Mouse (Mus musculus) neural tube, embryonic 15.5 days (tissue): ENCODE results near the gene Acvr1c. TPM values are rescaled to one million over a fixed set of nuclear protein-coding genes. Genes with fewer than 3 reads are reported as not detected.

ENCODE experiments used
- ATAC-seq: fragments of 200-750 bp; cut with Nextera tagmentation; 2 replicates; pipeline ENCODE4 v1.8.0; 2017; ENCODE audit warnings: mild to moderate bottlenecking, moderate TSS enrichment, moderate library complexity; ENCODE audit not compliant: low FRiP score
- H3K27ac ChIP-seq: fragments of 300-500 bp; sonication (generic); replicated peaks from 2 replicates; pipeline ENCODE4 v1.5.1; 2015; ENCODE audit warnings: mild to moderate bottlenecking, inconsistent platforms
- H3K27me3 ChIP-seq: fragments of 300-500 bp; sonication (generic); replicated peaks from 2 replicates; pipeline ENCODE4 v1.6.1; 2015; ENCODE audit warnings: inconsistent platforms
- H3K36me3 ChIP-seq: fragments of 300-500 bp; sonication (generic); 2 replicates; pipeline ENCODE4 v1.6.1; 2015; ENCODE audit warnings: inconsistent platforms
- H3K4me1 ChIP-seq: fragments of 300-500 bp; sonication (generic); 2 replicates; pipeline ENCODE4 v1.6.1; 2015; ENCODE audit warnings: inconsistent platforms
- H3K4me2 ChIP-seq: fragments of 300-500 bp; sonication (generic); 2 replicates; pipeline ENCODE4 v1.6.1; 2015; ENCODE audit warnings: inconsistent platforms, mild to moderate bottlenecking, moderate library complexity
- H3K4me3 ChIP-seq: fragments of 300-500 bp; sonication (generic); replicated peaks from 2 replicates; pipeline ENCODE4 v1.5.1; 2015; ENCODE audit warnings: mild to moderate bottlenecking, inconsistent platforms
- H3K9ac ChIP-seq: fragments of 300-500 bp; sonication (generic); replicated peaks from 2 replicates; pipeline ENCODE4 v1.6.1; 2015; ENCODE audit warnings: mild to moderate bottlenecking, inconsistent platforms
- H3K9me3 ChIP-seq: fragments of 300-500 bp; sonication (generic); replicated peaks from 2 replicates; pipeline ENCODE4 v1.6.1; 2016; ENCODE audit warnings: inconsistent platforms
- WGBS: fragments of 180-500 bp; shearing (Covaris S2); methylation state at CpG from one replicate; pipeline ENCODE4 v1.1.7; 2015; ENCODE audit warnings: mixed read lengths; 5-methylcytosine and 5-hydroxymethylcytosine counted together
- polyA plus RNA-seq: library from polyadenylated mRNA; unstranded; fragments of >200 nt; fragmentation: Nextera tagmentation; extraction: Ambion mirVana; gene quantifications from 2 replicates; pipeline ENCODE4 v1.2.1, GENCODE M21; 2015

Acvr1c gene
- polyA plus RNA-seq, 1 experiment from 2014 or later: 0.36 TPM

- Histone ChIP-seq H3K4me3 (no peak overlapping the region), H3K9me3 (no peaks in the 10 kb centered on the region), H3K27me3 (no peaks in the 10 kb centered on the region), H3K27ac (no peak overlapping the region), H3K4me2 (no peak overlapping the region), H3K4me1 (no peaks in the 10 kb centered on the region), H3K36me3 (no peaks in the 10 kb centered on the region), H3K9ac (no peak overlapping the region)
- no peak for ATAC-seq
- 91% methylated on average over 5 of the region's 5 CpGs for whole genome bisulfite sequencing
Measured at GRCm38 (mm10) chr2:58279163-58279562, 78.5 kb downstream of the Acvr1c start.

GRCm38 (mm10) chr2:58276454-58276853 is 81.2 kb downstream of the Acvr1c start:
- no peaks in the 10 kb centered on the region for H3K36me3 ChIP-seq
- no peak overlapping the region for H3K4me3 ChIP-seq
- no peak for ATAC-seq
- WGBS: 90% methylated on average over 7 of the region's 7 CpGs
- H3K4me1 ChIP-seq: no peaks in the 10 kb centered on the region
- no peak overlapping the region for H3K27ac ChIP-seq
- no peak overlapping the region for H3K9ac ChIP-seq
- H3K4me2 ChIP-seq: no peak overlapping the region
- no peaks in the 10 kb centered on the region for H3K27me3 ChIP-seq
- H3K9me3 ChIP-seq: no peaks in the 10 kb centered on the region

DNA sequence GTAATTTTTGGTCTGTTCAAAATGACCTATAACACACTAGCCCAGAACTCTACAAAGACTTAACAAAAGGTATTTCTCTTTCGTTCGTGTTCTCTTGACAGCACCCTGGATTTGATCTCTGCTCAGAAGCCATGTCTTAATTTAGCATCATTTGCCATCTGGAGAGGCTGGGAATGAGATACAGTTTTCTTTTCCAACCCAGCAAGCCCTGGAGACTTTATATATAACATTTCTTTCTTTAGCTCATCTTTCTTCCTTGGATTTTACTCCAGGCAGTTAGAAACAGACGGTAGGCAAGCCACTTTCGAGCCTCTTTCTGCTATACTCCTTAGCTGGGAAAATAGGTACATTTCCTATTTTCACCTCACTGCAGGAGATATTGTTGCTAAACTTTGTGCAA is 117.1 kb downstream of the Acvr1c start:
- Histone ChIP-seq H3K36me3 (no peaks in the 10 kb centered on the region), H3K4me2 (no peak overlapping the region), H3K4me3 (no peak overlapping the region), H3K4me1 (no peaks in the 10 kb centered on the region), H3K27me3 (no peaks in the 10 kb centered on the region), H3K9me3 (no peaks in the 10 kb centered on the region), H3K27ac (no peak overlapping the region), H3K9ac (no peak overlapping the region)
- no peak for ATAC-seq
- WGBS: 92% methylated on average over 4 of the region's 4 CpGs

GRCm38 (mm10) chr2:58237487-58237886 is 120.2 kb downstream of the Acvr1c start:
- Histone ChIP-seq H3K36me3 (no peaks in the 10 kb centered on the region), H3K4me1 (no peaks in the 10 kb centered on the region), H3K27ac (no peak overlapping the region), H3K9me3 (no peaks in the 10 kb centered on the region), H3K27me3 (no peaks in the 10 kb centered on the region), H3K4me2 (no peak overlapping the region), H3K9ac (no peak overlapping the region), H3K4me3 (no peak overlapping the region)
- no peak for ATAC-seq
- 59% methylated on average over 2 of the region's 2 CpGs for WGBS

Other genes with a start within 250 kb of the Acvr1c start
- gene Cytip, start 162.4 kb downstream of the Acvr1c start, polyA plus RNA-seq: 0.08 and 4.6 TPM in 2 replicates
- not detected in 2 replicates for gene Gm17409, start 112.2 kb upstream of the Acvr1c start, polyA plus RNA-seq
- gene Acvr1, start 209.3 kb upstream of the Acvr1c start, polyA plus RNA-seq: 6.1 and 6.6 TPM in 2 replicates
- gene Upp2, start 209.4 kb upstream of the Acvr1c start, polyA plus RNA-seq: 15.3 and 19.0 TPM in 2 replicates